Mouse (Mus musculus) midbrain, embryonic 10.5 days (tissue): ENCODE measurements at regions not wholly inside any gene's neighbourhood (a gene's known extent, or its start where the extent isn't known, plus 50 kb on each side); places are given as distances from the start of the nearest gene placed in this dataset.

Experiments used
- DNase-seq: peaks from one replicate; pipeline ENCODE4 v3.0.0-alpha.2; 2017; ENCODE audit warnings: low spot score
- H3K27ac ChIP-seq: fragments of 300-500 bp; sonication (generic); replicated peaks from 2 replicates; pipeline ENCODE4 v1.5.1; 2016; ENCODE audit warnings: mild to moderate bottlenecking
- H3K27me3 ChIP-seq: fragments of 300-500 bp; sonication (generic); 2 replicates; pipeline ENCODE4 v1.6.1; 2016; ENCODE audit warnings: low read depth, mild to moderate bottlenecking; ENCODE audit not compliant: poor library complexity, severe bottlenecking
- H3K36me3 ChIP-seq: fragments of 300-500 bp; sonication (generic); 2 replicates; pipeline ENCODE4 v1.6.1; 2016; ENCODE audit warnings: mild to moderate bottlenecking, moderate library complexity
- H3K4me1 ChIP-seq: fragments of 300-500 bp; sonication (generic); 2 replicates; pipeline ENCODE4 v1.6.1; 2016
- H3K4me3 ChIP-seq: fragments of 300-500 bp; sonication (generic); 2 replicates; pipeline ENCODE4 v1.5.1; 2016; ENCODE audit warnings: mild to moderate bottlenecking, moderate library complexity
- H3K9me3 ChIP-seq: fragments of 300-500 bp; sonication (generic); replicated peaks from 2 replicates; pipeline ENCODE4 v1.6.1; 2016; ENCODE audit warnings: mild to moderate bottlenecking
- WGBS: fragments of 180-500 bp; shearing (Covaris S2); methylation state at CpG from one replicate; pipeline ENCODE4 v1.1.7; 2016; 5-methylcytosine and 5-hydroxymethylcytosine counted together

- Histone ChIP-seq H3K9me3 (no peaks in the 10 kb centered on the region), H3K4me1 (no peaks in the 10 kb centered on the region), H3K27me3 (no peaks in the 10 kb centered on the region), H3K4me3 (no peak overlapping the region), H3K27ac (no peak overlapping the region), H3K36me3 (no peaks in the 10 kb centered on the region)
- WGBS, result 93% methylated on average over 1 of the region's 1 CpGs
- no peak for DNase-seq
These were observed 353.0 kb downstream of the Btg1 start for GRCm38 (mm10) chr10:96969825-96970224.

- Histone ChIP-seq H3K36me3 (no peaks in the 10 kb centered on the region), H3K27ac (no peak overlapping the region), H3K27me3 (no peaks in the 10 kb centered on the region), H3K9me3 (no peaks in the 10 kb centered on the region), H3K4me3 (no peak overlapping the region), H3K4me1 (no peaks in the 10 kb centered on the region)
- DNase-seq, result no peak
- WGBS, result 90% methylated on average over 4 of the region's 4 CpGs
These were observed 353.9 kb downstream of the Btg1 start for GRCm38 (mm10) chr10:96970737-96971136.

DNA sequence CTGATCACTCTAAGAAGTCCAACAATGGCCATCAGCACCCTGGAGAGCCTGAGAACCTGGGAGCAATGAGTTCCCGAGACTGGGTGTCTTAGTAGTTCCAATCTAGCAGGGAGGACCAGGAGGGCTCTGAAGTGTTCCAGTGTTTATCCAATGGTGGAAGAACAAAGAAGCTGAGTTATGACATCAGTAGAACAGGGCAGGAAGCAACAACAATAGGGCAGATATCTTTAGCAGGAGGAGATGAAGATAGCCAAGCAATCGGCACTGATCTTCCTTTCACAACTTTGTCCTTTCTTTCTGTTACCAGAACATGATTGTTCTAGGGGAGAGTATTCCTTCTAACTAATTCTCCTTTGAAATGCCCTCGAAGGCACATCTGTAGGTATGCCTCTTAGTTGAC is 355.0 kb downstream of the Btg1 start:
- WGBS, result 83% methylated on average over 3 of the region's 3 CpGs
- H3K9me3 ChIP-seq, result no peaks in the 10 kb centered on the region
- no peaks in the 10 kb centered on the region for H3K36me3 ChIP-seq
- H3K27ac ChIP-seq, result no peak overlapping the region
- DNase-seq, result no peak
- H3K27me3 ChIP-seq, result no peaks in the 10 kb centered on the region
- no peaks in the 10 kb centered on the region for H3K4me1 ChIP-seq
- no peak overlapping the region for H3K4me3 ChIP-seq

DNA sequence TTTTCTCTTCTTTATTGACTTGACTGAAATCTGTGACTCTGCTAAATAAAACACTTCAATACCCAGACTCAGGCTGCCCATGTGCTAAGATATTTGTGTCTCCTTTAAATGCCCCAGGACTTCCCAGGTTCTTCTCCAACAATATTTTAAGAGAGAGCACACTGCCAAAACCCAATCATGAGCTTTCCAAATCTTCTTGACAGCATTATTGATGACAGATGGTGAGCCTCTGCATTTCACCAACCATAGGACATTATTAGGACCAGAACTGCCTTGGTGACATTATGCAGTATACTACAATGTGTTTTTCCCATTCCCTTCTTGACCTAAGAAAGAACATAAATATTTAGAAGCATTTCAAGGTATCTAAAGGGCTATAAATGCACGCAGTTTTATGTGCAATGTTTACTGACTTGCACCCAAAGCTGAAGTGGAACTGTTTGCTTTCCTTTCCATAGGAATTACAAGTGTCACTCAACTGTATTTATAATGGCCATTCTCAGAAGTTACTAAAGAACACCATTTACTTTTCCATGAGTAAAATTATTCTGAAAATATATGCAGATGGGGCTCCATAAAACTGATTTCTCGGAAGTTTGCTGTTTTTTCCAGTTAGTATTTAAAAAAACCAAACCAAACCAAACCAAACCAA is 357.6 kb downstream of the Btg1 start:
- Histone ChIP-seq H3K27me3 (no peaks in the 10 kb centered on the region), H3K27ac (no peak overlapping the region), H3K4me1 (no peaks in the 10 kb centered on the region; the same call in 1 of the 2 replicates), H3K4me3 (no peak overlapping the region), H3K9me3 (no peaks in the 10 kb centered on the region), H3K36me3 (no peaks in the 10 kb centered on the region)
- no peak for DNase-seq
- 84% methylated on average over 2 of the region's 2 CpGs for WGBS

DNA sequence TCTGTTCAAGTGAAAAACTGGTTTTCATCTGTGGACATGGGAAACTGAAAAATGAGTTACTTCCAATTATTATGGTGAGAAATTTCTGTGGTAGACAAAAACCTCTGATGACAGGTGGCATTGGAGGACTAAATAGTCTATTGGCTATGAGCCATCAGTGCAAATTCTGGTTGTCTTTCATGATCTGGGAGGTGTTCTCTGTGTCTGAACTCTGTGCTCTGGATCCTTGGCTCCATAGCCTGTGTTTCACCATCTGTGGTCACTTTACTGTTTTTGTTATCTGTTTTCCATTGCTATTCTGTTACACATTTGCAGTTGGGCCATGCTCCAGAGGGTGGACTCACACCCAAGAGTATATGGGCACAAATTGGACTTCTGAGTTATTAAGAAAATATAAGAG is 359.9 kb downstream of the Btg1 start:
- H3K4me1 ChIP-seq, result peaks cover 21% of the 10 kb centered on the region
- no peaks in the 10 kb centered on the region for H3K9me3 ChIP-seq
- H3K4me3 ChIP-seq, result no peak overlapping the region
- H3K27ac ChIP-seq, result no peak overlapping the region
- no peak for DNase-seq
- no peaks in the 10 kb centered on the region for H3K27me3 ChIP-seq
- H3K36me3 ChIP-seq, result no peaks in the 10 kb centered on the region

DNA sequence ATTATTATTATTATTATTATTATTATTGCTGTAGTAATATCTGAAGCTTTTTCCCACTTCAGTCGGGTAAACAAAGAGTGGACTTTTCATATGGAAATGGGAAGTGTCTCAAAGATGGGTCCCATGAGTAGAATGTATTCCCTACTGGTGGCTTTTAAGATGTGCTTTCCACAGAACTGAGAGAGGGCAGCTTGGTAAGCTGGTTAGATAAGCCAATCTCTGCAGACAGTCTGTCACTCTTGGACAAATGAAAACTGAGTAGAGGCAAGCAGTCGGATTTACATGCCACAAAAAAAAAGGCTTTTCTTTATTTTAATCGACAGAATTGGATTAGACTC is 363.7 kb downstream of the Btg1 start:
- H3K4me3 ChIP-seq, result no peak overlapping the region
- H3K27ac ChIP-seq, result peak overlapping the region; percentile 81
- H3K9me3 ChIP-seq, result no peaks in the 10 kb centered on the region
- no peaks in the 10 kb centered on the region for H3K36me3 ChIP-seq
- WGBS, result 25% methylated on average over 3 of the region's 3 CpGs
- H3K4me1 ChIP-seq, result peaks cover 25% of the 10 kb centered on the region
- DNase-seq, result no peak
- no peaks in the 10 kb centered on the region for H3K27me3 ChIP-seq

GRCm38 (mm10) chr10:96980832-96981515 is 364.2 kb downstream of the Btg1 start:
- peak; percentile 47 for DNase-seq
- peak overlapping the region; percentile 81 for H3K27ac ChIP-seq

DNA sequence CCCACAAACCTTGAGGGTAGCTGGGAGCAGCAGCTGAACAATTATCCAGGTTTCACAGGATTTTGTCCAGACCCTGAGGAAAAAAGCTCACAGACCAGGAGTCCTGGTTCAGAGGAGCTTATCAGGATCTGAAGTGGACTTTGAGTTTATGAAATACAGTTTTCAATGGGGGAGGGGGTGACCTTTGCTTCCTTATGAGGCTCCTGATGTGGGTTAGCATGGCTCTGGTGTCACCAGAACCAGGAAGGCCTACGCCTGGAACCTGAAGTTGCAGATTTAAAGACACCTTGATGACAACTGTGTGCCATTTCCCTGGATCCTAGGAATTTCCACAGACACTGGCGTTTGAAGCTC is 364.7 kb downstream of the Btg1 start:
- Histone ChIP-seq H3K36me3 (no peaks in the 10 kb centered on the region), H3K9me3 (no peaks in the 10 kb centered on the region), H3K4me3 (no peak overlapping the region; the same call in 1 of the 2 replicates), H3K4me1 (peaks cover 25% of the 10 kb centered on the region), H3K27me3 (no peaks in the 10 kb centered on the region), H3K27ac (peak overlapping the region; percentile 81)
- WGBS, result 84% methylated on average over 2 of the region's 2 CpGs
- DNase-seq, result peak; percentile 11

More at GRCm38 (mm10) chr10:96980832-96981515, 364.2 kb downstream of the Btg1 start:
- 30% methylated on average over 9 of the region's 9 CpGs for WGBS
- H3K36me3 ChIP-seq, result no peaks in the 10 kb centered on the region
- no peaks in the 10 kb centered on the region for H3K9me3 ChIP-seq
- peaks cover 25% of the 10 kb centered on the region for H3K4me1 ChIP-seq
- H3K4me3 ChIP-seq, result peak overlapping the region; percentile 20; the same call in 1 of the 2 replicates
- no peaks in the 10 kb centered on the region for H3K27me3 ChIP-seq

- no peak for DNase-seq
- H3K27me3 ChIP-seq, result no peaks in the 10 kb centered on the region
- no peak overlapping the region for H3K27ac ChIP-seq
- H3K9me3 ChIP-seq, result no peaks in the 10 kb centered on the region
- no peaks in the 10 kb centered on the region for H3K36me3 ChIP-seq
- H3K4me1 ChIP-seq, result no peaks in the 10 kb centered on the region
- no peak overlapping the region for H3K4me3 ChIP-seq
These were observed 384.1 kb downstream of the Btg1 start for GRCm38 (mm10) chr10:97000871-97001270.

GRCm38 (mm10) chr10:97008873-97009272 is 392.1 kb downstream of the Btg1 start:
- Histone ChIP-seq H3K9me3 (no peaks in the 10 kb centered on the region), H3K36me3 (no peaks in the 10 kb centered on the region), H3K4me3 (no peak overlapping the region), H3K27me3 (no peaks in the 10 kb centered on the region), H3K27ac (no peak overlapping the region), H3K4me1 (no peaks in the 10 kb centered on the region)
- no peak for DNase-seq

DNA sequence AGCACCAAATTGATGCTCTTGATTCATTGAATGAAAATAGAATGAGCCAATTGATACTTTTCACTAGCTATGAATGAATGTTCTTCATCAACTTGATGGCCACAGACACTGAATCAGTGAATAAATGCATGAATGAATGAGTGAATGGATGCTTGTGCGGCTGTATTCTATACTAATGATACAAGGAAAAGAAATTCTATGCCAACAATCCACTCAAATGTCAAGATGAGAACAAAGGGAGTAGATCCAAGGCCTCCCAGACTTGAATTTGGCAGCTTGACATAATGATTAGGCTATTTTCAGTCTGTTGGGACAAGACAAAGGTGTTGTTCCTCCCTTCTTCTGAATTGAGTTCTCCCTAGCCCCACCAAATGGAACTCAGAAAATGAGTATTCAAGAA is 393.1 kb downstream of the Btg1 start:
- Histone ChIP-seq H3K4me3 (no peak overlapping the region), H3K27me3 (no peaks in the 10 kb centered on the region), H3K36me3 (no peaks in the 10 kb centered on the region), H3K27ac (no peak overlapping the region), H3K4me1 (no peaks in the 10 kb centered on the region), H3K9me3 (no peaks in the 10 kb centered on the region)
- 73% methylated on average over 1 of the region's 1 CpGs for WGBS
- no peak for DNase-seq

DNA sequence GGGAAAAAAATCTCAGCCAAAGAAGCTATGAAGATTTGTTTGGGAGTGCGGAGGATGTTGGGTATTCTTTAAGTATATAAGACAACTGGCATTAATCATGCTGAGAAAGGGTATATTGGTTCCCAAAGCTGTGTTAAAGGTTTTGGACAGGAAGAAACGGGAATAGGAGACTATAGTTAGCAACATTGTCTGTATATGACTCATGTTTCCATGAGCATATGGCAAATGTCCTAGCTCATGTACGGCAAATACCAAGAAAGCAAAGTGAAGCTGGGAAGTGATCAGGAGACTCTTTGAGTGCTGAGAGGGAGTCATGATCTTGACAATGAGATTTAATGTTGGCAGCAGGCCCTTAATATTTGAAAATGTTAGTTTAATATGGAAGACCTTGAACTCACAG is 401.8 kb downstream of the Btg1 start:
- H3K4me1 ChIP-seq, result no peaks in the 10 kb centered on the region
- H3K27ac ChIP-seq, result no peak overlapping the region
- no peaks in the 10 kb centered on the region for H3K27me3 ChIP-seq
- 82% methylated on average over 3 of the region's 3 CpGs for WGBS
- no peak overlapping the region for H3K4me3 ChIP-seq
- no peaks in the 10 kb centered on the region for H3K9me3 ChIP-seq
- no peaks in the 10 kb centered on the region for H3K36me3 ChIP-seq
- no peak for DNase-seq

- H3K27me3 ChIP-seq, result no peaks in the 10 kb centered on the region
- H3K36me3 ChIP-seq, result no peaks in the 10 kb centered on the region
- no peak for DNase-seq
- no peaks in the 10 kb centered on the region for H3K9me3 ChIP-seq
- 95% methylated on average over 5 of the region's 5 CpGs for WGBS
- no peaks in the 10 kb centered on the region for H3K4me1 ChIP-seq
- H3K27ac ChIP-seq, result no peak overlapping the region
- no peak overlapping the region for H3K4me3 ChIP-seq
These were observed 412.0 kb downstream of the Btg1 start for GRCm38 (mm10) chr10:97028776-97029175.

- Histone ChIP-seq H3K36me3 (no peaks in the 10 kb centered on the region), H3K4me1 (no peaks in the 10 kb centered on the region), H3K4me3 (no peak overlapping the region), H3K27me3 (no peaks in the 10 kb centered on the region), H3K27ac (no peak overlapping the region), H3K9me3 (no peaks in the 10 kb centered on the region)
- WGBS, result 83% methylated on average over 2 of the region's 2 CpGs
- no peak for DNase-seq
These were observed 414.2 kb downstream of the Btg1 start for GRCm38 (mm10) chr10:97030996-97031395.
